Mouse (Mus musculus): Measurements from ENCODE around the gene Mthfd1l. TPM values are rescaled to one million over a fixed set of nuclear protein-coding genes. Genes with fewer than 3 reads are reported as not detected.

The Mthfd1l gene
- polyA plus RNA-seq, 1 experiment = 5.8 TPM

DNA sequence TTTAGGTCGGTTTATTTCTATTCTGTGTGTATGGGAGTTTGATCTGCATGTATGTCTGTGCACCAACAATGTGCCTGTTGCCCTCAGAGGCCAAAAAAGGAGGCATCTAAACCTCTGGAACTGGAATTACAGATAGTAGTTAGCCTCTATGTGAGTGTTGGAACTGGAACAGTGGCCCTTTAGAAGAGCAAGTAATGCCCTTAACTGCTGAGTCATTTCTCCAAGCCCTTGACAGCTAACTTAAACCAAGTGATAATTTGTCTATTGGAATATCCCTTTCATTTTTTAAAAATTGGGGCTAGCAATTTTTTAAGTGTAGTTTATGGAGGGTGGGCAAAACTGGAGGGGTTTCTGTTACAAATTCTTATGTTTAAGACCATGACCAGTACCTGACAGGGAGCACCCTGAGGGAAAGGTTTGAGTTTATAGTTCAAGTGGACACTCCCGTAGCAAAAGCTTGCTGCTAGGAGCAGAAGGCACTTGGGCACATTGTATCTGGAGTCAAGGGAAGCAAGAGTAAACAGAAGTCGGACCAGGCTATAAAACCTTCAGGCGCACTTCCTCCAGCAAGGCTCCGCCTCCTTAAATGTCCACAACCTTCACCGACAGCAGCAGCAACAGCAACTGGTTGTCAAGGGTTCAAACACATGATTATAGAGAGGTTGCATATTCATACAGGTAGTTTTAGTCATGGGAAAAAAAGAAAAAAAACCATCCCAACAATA is 3.1 kb downstream of the Mthfd1l start:
- H3K4me3 ChIP-seq (ENCODE audit: extremely low read depth, insufficient read depth, insufficient read length) = no peak overlapping the region
- WGBS = 63% methylated on average over 6 of the region's 6 CpGs
- DNase-seq (ENCODE audit: low read depth in 1 of 2, low spot score in 2 of 2) = no peak
- H3K27me3 ChIP-seq (ENCODE audit: control insufficient read depth, insufficient read depth, low read length) = no peaks in the 10 kb centered on the region
- peaks cover 3% of the 10 kb centered on the region; the same call in 1 of the 2 replicates for H3K4me1 ChIP-seq (ENCODE audit: control insufficient read depth, insufficient read depth, insufficient read length)
- no peak for TF ChIP-seq POLR2A (IDR thresholded peaks at IDR 0.05; ENCODE audit: low read depth, low read length)
- TF ChIP-seq CTCF (IDR thresholded peaks at IDR 0.05; ENCODE audit: extremely low read depth, insufficient read depth, insufficient read length, insufficient replicate concordance) = no peak
- no peak overlapping the region for H3K27ac ChIP-seq (ENCODE audit: insufficient read depth, low read length)
- H3K36me3 ChIP-seq (ENCODE audit: control insufficient read depth, insufficient read depth, low read length) = peaks cover 9% of the 10 kb centered on the region

DNA sequence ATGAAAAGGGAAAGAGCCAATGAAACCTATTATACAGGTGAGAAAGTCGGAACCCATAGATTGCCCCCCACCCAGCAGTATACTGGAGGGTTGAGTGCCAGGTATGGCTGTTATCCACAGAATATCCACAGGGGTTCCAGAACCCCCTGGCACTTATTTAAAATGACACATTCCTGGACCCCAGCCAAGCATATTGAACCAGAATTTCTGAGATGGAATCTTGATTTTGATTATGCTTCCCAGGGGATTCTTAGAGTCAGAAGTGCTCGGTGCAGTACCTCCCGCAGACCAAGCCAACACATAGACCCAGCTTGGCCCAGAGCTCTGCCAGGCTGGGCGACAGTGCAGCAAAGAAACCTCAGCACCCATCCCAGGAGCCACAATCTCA is 3.7 kb downstream of the Mthfd1l start:
- no peak for DNase-seq (ENCODE audit: low read depth in 1 of 2, low spot score in 2 of 2)
- Histone ChIP-seq H3K27me3 (ENCODE audit: control insufficient read depth, insufficient read depth, low read length) (no peaks in the 10 kb centered on the region), H3K36me3 (ENCODE audit: control insufficient read depth, insufficient read depth, low read length) (peaks cover 9% of the 10 kb centered on the region), H3K27ac (ENCODE audit: insufficient read depth, low read length) (no peak overlapping the region), H3K4me1 (ENCODE audit: control insufficient read depth, insufficient read depth, insufficient read length) (peaks cover 3% of the 10 kb centered on the region; the same call in 1 of the 2 replicates), H3K4me3 (ENCODE audit: extremely low read depth, insufficient read depth, insufficient read length) (no peak overlapping the region)
- TF ChIP-seq CTCF (IDR thresholded peaks at IDR 0.05; ENCODE audit: extremely low read depth, insufficient read depth, insufficient read length, insufficient replicate concordance) (no peak), POLR2A (IDR thresholded peaks at IDR 0.05; ENCODE audit: low read depth, low read length) (no peak)
- WGBS = 96% methylated on average over 4 of the region's 4 CpGs

DNA sequence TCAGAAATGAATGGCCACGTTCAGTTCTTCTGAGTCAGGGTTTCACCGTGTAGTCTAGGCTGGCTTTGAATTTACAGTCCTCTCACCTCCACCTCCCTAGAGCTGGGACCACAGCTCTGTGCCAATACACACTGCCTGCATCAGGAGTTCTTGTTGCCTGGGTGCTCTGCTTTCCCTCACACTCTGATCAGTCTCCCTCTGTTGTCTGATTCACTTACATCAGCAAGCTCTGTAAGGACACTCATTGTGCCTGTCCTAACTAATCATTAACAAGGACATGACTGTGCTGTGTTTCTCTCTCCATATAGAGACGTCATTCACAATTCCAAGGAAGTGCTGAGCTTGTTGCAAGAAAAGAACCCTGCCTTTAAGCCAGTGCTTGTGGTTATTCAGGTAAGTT is 5.4 kb downstream of the Mthfd1l start:
- H3K27ac ChIP-seq (ENCODE audit: insufficient read depth, low read length) = no peak overlapping the region
- H3K27me3 ChIP-seq (ENCODE audit: control insufficient read depth, insufficient read depth, low read length) = no peaks in the 10 kb centered on the region
- no peak overlapping the region for H3K4me3 ChIP-seq (ENCODE audit: extremely low read depth, insufficient read depth, insufficient read length)
- peaks cover 12% of the 10 kb centered on the region for H3K36me3 ChIP-seq (ENCODE audit: control insufficient read depth, insufficient read depth, low read length)
- 93% methylated on average over 3 of the region's 3 CpGs for WGBS
- no peaks in the 10 kb centered on the region for H3K4me1 ChIP-seq (ENCODE audit: control insufficient read depth, insufficient read depth, insufficient read length)
- no peak for DNase-seq (ENCODE audit: low read depth in 1 of 2, low spot score in 2 of 2)
- no peak for TF ChIP-seq POLR2A (IDR thresholded peaks at IDR 0.05; ENCODE audit: low read depth, low read length)
- TF ChIP-seq CTCF (IDR thresholded peaks at IDR 0.05; ENCODE audit: extremely low read depth, insufficient read depth, insufficient read length, insufficient replicate concordance) = no peak

DNA sequence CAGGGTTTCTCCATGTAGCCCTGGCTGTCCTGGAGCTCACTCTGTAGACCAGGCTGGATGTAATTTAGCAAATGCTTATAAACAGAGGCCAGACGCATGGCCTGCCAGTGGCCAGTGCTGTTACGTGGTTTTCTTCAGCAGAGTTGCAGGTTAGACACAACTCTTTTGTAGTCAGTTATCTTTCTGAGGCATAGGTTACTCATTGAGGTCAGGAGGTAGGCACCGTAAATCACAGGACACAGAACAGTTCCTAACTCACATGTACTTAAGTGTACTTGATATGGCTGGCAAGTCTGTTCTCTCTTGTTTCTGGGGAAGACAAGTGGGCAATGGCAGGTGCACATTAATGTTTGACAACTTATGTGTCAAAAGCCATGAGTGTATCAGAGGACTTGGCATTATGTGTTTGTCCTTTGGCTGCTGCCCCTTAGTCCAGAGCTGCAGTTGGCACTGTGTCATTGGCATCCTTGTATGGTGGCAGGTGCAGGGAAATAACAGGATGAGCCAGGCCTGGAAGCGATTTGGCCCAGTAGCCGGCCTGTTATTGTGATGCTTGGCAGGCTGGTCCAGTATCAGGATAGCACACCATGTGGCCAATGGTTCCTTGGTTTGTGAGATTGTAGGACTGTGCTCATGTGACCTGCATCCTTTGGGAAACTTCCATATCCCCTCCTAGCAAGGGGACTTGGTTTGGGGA is 6.0 kb downstream of the Mthfd1l start:
- no peak overlapping the region for H3K27ac ChIP-seq (ENCODE audit: insufficient read depth, low read length)
- H3K4me1 ChIP-seq (ENCODE audit: control insufficient read depth, insufficient read depth, insufficient read length) = no peaks in the 10 kb centered on the region
- no peak for TF ChIP-seq POLR2A (IDR thresholded peaks at IDR 0.05; ENCODE audit: low read depth, low read length)
- H3K36me3 ChIP-seq (ENCODE audit: control insufficient read depth, insufficient read depth, low read length) = peaks cover 12% of the 10 kb centered on the region
- no peak for DNase-seq (ENCODE audit: low read depth in 1 of 2, low spot score in 2 of 2)
- H3K4me3 ChIP-seq (ENCODE audit: extremely low read depth, insufficient read depth, insufficient read length) = no peak overlapping the region
- no peaks in the 10 kb centered on the region for H3K27me3 ChIP-seq (ENCODE audit: control insufficient read depth, insufficient read depth, low read length)
- 96% methylated on average over 5 of the region's 5 CpGs for WGBS

DNA sequence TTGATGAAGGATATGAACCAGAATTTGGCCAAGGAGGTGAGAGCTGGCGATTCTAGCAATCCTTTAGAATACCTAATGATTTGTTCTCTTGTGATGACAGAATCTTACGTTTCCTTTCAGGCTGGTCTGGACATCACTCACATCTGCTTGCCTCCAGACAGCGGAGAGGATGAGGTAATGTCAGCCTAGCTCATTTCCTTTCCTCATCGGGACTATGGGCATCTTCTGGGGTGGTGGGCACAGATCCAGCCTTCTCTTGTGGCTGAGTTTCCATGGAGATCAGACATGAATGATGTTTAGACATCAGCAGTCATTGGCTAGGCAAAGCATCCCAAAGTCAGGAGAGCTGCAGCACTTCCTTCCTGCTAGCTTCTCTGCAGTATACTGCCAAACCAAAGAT is 7.3 kb downstream of the Mthfd1l start:
- Histone ChIP-seq H3K4me1 (ENCODE audit: control insufficient read depth, insufficient read depth, insufficient read length) (no peaks in the 10 kb centered on the region), H3K36me3 (ENCODE audit: control insufficient read depth, insufficient read depth, low read length) (peaks cover 14% of the 10 kb centered on the region), H3K4me3 (ENCODE audit: extremely low read depth, insufficient read depth, insufficient read length) (no peak overlapping the region), H3K27ac (ENCODE audit: insufficient read depth, low read length) (no peak overlapping the region), H3K27me3 (ENCODE audit: control insufficient read depth, insufficient read depth, low read length) (no peaks in the 10 kb centered on the region)
- TF ChIP-seq POLR2A (IDR thresholded peaks at IDR 0.05; ENCODE audit: low read depth, low read length) (no peak), CTCF (IDR thresholded peaks at IDR 0.05; ENCODE audit: extremely low read depth, insufficient read depth, insufficient read length, insufficient replicate concordance) (no peak)
- WGBS = 89% methylated on average over 4 of the region's 4 CpGs
- no peak for DNase-seq (ENCODE audit: low read depth in 1 of 2, low spot score in 2 of 2)

DNA sequence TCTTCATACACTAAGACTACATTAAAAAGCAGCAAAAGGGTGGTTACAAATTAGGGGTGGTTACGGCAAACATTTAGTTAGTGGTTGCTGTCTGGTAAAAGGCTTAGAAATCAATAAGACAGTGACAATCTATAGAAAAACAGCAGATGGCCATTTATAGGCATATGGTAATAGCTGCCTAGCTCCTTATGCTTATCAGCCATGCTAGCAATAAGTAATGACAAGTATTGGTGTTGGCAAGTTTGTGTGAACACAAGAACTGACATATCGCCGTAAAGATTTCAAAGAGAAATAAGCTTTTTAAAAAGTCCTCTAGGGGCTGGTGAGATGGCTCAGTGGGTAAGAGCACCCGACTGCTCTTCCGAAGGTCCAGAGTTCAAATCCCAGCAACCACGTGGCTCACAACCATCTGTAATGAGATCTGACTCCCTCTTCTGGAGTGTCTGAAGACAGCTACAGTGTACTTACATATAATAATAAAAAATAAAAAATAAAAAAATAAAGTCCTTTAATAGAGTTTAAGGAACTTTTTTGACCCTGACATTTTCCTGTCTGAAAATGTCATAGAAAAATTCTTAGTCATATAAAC is 17.5 kb downstream of the Mthfd1l start:
- 95% methylated on average over 6 of the region's 6 CpGs for WGBS
- no peak overlapping the region for H3K27ac ChIP-seq (ENCODE audit: insufficient read depth, low read length)
- H3K36me3 ChIP-seq (ENCODE audit: control insufficient read depth, insufficient read depth, low read length) = peaks cover 14% of the 10 kb centered on the region
- H3K4me3 ChIP-seq (ENCODE audit: extremely low read depth, insufficient read depth, insufficient read length) = no peak overlapping the region
- DNase-seq (ENCODE audit: low read depth in 1 of 2, low spot score in 2 of 2) = no peak
- H3K27me3 ChIP-seq (ENCODE audit: control insufficient read depth, insufficient read depth, low read length) = no peaks in the 10 kb centered on the region
- no peaks in the 10 kb centered on the region for H3K4me1 ChIP-seq (ENCODE audit: control insufficient read depth, insufficient read depth, insufficient read length)
- TF ChIP-seq POLR2A (IDR thresholded peaks at IDR 0.05; ENCODE audit: low read depth, low read length) (no peak), CTCF (IDR thresholded peaks at IDR 0.05; ENCODE audit: extremely low read depth, insufficient read depth, insufficient read length, insufficient replicate concordance) (no peak)
